Mouse (Mus musculus): ENCODE measurements at regions not wholly inside any gene's neighbourhood (a gene's known extent, or its start where the extent isn't known, plus 50 kb on each side); places are given as distances from the start of the nearest gene placed in this dataset.
"Not testable (repeated sequence)": the region's sequence is repeated elsewhere in the genome, so short reads cannot be mapped to it uniquely, and the experiment has no call there.

DNA sequence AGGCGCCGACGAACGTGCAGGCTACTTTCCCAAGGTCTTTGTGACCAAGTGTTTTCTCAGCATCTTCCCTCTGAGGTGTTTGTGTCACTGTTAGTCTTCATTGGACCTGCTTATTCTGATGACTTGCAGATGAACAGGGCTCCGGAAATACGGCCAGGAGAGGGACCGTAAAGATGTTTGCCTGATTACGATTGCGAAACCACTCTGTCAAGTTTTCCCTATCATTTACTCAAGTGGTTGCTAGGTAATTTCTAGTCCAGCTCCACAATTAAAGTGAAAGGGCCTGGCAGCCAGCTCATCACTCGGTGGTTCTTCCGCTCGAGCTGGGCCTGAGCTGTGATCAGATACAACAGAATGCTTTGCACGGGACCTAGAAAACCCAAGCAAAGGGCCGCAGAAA is 185.5 kb downstream of the Csl start:
- no peak for DNase-seq (ENCODE audit: extremely low spot score in 1 of 2, low spot score in 1 of 2)

DNA sequence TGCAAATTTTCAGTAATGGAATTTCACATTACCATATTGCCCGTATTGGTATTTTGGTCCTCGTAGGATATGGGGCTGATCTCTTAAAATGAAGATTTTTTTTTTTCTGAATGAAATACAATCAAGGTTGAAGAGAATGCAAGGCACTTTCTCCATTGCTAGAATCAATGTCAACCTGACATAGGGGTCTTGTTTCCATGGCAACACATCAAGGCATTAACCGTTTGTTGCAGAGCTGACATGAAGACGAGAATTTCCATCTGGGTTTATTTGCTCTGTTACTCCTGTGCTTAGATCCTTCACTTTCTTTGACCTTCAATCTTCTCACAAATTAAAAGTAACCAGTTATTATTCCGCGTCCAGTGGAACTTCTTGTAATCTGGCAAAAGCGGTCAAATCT is 184.2 kb downstream of the Csl start:
- no peak for DNase-seq (ENCODE audit: extremely low spot score in 1 of 2, low spot score in 1 of 2)

DNA sequence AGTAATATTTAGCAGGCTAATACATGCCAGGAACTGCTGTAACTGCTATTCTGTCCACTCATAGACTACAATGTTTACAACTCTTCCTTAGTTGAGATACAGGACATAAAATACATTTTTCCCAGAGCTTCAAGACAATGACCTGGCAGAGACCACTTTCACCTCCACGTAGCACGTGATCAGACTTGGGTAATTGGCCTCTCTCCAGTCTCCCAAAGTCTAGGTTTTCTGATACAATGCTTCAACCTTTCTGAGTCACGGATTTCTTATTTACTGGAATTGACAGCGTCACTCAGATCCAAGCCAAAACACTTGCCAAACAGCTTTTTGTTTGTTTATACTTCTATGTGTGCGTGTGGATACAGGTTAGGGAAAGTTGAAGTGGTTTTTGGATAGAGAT is 183.2 kb downstream of the Csl start:
- DNase-seq (ENCODE audit: extremely low spot score in 1 of 2, low spot score in 1 of 2): no peak

DNA sequence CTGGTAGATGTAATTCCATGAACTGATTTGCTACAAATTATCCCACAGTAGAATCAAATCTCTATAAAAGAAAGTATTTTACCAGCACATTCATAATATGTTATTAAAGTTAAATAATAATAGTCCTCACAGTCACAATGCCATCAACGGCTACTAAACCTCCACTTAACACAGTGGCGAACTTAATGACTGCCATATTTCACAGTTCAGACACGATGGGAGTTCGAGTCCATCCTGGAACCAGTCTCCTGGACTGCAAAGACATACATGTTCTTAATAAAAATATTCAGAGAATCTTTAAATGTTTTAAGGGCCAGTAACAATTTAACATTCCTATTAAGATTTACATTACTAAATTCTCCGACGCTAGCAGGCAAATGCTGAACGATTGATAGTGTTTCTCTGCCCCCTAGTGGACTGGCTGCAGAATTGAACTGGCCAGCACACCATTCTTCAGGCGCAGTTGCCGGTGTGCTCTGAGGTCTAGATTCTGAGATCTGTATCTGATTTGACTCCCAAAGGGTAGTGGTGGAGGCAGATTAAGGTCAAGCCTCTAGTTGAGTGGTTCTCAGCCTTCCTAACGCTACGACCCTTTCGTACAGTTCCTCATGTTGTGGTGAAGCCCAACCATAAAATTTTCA is 182.3 kb downstream of the Csl start:
- peak in 1 of 2 experiments; percentile 37 for DNase-seq (ENCODE audit: extremely low spot score in 1 of 2, low spot score in 1 of 2)

DNA sequence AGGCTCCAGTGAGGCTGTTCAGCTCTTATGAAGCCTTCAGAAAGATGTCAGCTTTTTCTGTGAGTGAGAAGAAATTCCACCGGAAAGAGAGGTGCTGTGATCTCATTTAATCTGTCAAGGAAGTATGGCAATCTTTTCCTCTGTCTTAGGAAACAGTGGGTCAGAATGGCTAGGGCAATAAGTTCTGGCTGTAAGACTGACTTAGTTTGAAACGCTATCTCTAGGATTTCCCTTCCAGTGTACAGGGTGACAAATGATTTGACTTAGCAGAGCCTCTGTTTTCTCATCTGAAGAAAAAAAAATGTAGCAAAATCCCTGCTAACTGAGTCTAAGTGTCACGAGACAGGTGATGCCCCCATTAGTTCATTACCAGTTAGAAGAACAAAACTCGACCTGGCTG is 181.1 kb downstream of the Csl start:
- no peak for DNase-seq (ENCODE audit: extremely low spot score in 1 of 2, low spot score in 1 of 2)

GRCm38 (mm10) chr10:99580191-99580590 is 179.3 kb downstream of the Csl start:
- DNase-seq (ENCODE audit: extremely low spot score in 1 of 2, low spot score in 1 of 2): no peak

DNA sequence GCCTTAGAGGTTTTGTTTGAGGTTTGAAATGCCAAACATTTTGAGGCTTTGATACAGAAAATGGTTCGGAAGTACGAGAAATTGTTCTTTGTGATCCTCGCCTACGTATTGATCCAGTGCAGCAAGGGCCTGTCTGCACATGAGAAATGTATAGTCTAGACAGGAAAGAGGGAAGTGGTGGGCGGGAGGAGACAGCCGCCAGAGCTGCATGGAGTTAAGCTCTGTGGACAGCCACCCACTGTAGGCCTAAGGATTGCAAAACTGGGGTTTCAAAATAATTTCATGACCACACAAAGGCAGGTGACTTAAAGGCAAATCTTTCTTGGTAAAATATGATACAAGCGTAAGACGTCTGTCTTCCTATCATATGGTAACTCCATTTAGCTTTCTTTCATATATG is 178.4 kb downstream of the Csl start:
- DNase-seq (ENCODE audit: extremely low spot score in 1 of 2, low spot score in 1 of 2): no peak

DNA sequence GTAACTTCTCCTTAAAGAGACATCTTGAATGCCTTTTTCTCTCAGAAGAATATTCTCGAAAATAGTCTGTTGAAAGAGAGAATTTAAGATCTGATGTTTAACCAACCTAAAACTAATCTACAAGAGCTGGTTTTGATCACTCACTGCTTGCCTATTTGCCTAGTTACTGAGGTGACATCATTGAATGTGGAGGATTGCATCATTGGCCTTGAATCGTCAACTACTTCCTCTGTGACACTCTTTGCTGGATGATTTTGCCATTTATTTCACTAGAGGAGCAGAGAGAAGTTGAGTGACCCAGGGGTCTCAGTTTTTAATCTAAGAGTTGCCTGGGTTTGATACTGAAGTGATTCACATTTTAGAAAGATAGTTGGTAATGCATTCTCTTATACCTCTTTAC is 174.6 kb downstream of the Csl start:
- no peak for DNase-seq (ENCODE audit: extremely low spot score in 1 of 2, low spot score in 1 of 2)

DNA sequence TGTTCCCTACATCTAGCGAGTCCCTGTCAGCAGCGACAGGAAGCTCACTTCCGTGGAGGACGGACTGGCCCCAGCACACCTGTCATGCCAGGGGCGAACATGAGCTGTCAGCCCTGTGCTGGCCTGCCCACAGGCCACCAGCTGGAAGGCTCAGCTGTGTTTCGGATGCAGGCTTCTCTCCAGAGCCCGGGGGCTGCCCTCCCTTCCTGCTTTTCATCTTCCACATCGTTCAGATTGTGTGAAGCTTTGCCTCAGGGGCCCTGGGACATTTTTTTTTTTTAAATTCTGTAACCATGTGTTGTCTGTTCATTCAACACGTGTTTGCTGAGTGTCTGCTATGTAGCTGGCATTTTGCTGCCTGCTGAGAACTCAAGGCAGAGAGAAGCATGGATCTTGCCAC is 167.2 kb downstream of the Csl start:
- no peak for DNase-seq (ENCODE audit: extremely low spot score in 1 of 2, low spot score in 1 of 2)

- DNase-seq (ENCODE audit: extremely low spot score in 1 of 2, low spot score in 1 of 2): no peak
Measured at GRCm38 (mm10) chr10:99595659-99596058, 163.8 kb downstream of the Csl start.

DNA sequence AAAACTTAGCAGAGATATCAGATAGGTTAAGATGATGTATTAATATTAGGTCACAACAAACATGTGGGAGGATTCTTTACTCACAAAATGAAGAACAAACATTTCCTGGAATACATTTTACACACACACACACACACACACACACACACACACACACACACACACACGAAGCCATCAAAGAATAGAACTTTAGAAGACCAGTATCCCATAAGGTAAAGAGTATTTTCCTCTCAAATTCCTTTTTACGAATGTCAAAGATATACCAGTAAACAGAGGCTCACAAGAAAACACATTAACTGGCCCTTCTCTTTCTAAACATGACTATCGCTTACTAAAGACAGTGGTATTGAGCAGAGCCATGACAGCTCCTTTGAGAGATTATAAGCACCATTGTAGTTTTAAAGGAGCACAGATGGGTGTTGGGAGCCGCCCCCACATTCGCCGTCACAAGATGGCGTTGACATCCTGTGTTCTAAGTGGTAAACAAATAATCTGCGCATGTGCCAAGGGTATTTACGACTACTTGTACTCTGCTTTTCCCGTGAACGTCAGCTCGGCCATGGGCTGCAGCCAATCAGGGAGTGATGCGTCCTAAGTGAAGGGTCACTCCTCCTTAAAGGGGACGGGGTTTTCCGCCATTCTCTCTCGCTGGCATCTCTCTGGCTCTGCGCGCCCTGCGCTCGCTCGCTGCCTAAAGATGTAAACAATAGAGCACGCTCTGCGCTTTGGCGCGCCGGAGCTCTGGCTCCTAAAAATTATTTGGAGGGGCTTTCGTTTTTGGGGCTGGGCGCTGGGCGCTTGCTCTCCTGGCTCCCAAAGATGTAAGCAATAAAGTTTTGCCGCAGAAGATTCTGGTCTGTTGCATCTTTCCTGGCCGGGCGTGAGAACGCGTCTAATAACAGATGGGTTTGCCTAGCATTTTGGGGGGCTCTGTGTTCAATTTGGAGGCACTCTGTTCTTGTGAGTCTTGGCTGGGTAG is 160.0 kb downstream of the Csl start:
- DNase-seq (ENCODE audit: extremely low spot score in 1 of 2, low spot score in 1 of 2): not testable (repeated sequence)

GRCm38 (mm10) chr10:99602331-99602730 is 157.1 kb downstream of the Csl start:
- DNase-seq (ENCODE audit: extremely low spot score in 1 of 2, low spot score in 1 of 2): no peak

GRCm38 (mm10) chr10:99604172-99604571 is 155.3 kb downstream of the Csl start:
- no peak for DNase-seq (ENCODE audit: extremely low spot score in 1 of 2, low spot score in 1 of 2)

- no peak for DNase-seq (ENCODE audit: extremely low spot score in 1 of 2, low spot score in 1 of 2)
Measured at GRCm38 (mm10) chr10:99608477-99608876, 151.0 kb downstream of the Csl start.

GRCm38 (mm10) chr10:99609420-99609819 is 150.0 kb downstream of the Csl start:
- no peak for DNase-seq (ENCODE audit: extremely low spot score in 1 of 2, low spot score in 1 of 2)

GRCm38 (mm10) chr10:99610890-99611289 is 148.6 kb downstream of the Csl start:
- DNase-seq (ENCODE audit: extremely low spot score in 1 of 2, low spot score in 1 of 2): no peak

DNA sequence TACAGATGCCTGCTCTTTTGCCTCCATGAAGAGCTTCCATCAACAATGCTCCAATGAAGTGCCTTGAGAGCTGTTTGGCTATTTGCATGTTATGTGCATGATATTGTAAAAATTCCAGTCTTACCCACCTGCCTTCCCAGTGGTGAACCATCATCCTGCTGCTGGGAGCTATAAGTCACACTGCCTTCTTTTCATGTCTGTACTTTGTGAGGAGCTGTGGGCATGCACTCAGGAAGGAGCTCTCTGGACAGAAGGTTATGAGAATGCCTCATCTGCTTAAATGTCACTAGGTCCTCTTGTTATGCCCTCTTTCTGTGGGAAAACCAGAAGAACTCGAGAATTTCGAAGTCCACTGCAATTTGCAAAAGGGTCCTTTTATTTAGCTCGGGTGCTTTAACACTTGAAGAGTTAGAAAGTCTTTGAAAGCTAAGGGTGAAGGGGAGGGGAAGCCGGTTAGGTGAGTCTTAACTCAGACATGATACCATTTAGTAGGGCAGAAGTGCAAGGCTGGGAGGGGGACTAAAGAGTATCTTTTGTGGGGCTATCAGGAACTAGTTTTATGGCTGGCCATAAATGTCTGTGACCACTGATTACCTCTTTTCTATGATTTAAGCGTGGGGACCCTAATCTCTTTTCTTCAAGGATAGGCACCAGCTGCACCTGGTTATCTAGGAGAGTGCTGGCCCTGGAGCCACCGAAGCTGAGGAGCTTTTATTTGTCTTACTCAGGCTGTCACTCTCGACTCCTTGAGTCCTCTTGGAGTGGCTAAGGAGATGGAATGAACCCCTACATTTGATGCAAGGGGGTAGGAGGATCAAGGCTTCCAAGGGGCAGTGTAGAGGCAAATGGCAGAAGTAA is 144.8 kb downstream of the Csl start:
- DNase-seq (ENCODE audit: extremely low spot score in 1 of 2, low spot score in 1 of 2): no peak

DNA sequence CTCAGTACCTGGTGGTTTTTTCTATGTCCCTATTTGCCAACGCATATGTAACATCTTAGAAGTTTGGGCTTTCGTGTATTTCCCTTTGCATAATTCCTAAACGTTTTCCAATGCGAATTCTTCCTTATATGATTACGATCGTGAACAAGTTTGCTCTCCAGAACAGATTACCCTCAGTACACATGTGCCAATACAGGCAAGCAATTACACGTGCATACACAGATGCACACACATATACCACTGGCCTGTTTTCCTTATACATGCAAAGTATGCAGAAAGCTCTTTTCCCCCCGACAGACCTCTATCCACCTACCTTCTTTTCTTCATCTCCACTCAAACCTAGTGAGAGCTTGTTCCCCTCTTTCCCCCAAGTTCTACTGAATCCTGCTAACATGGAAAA is 144.1 kb downstream of the Csl start:
- no peak for DNase-seq (ENCODE audit: extremely low spot score in 1 of 2, low spot score in 1 of 2)

DNA sequence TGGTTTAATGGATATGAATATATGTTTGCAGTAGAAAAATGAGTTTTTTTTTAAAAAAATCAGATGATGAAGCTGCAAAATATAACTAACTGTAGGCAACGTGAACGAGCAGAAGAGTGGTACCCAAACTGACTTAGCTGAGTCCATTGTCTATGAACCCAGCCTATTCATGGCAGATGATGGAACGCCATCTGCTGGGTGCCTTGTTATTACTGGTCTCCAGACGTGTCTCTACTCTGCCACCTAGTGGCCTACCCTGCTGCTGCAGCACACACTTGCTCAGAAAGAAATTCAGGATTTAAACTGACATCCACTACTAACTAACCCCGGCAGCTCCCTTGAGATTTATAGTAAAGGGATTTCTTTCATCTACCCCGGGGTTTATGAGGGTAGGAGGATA is 143.7 kb downstream of the Csl start:
- peak; percentile 73 to 96 for DNase-seq (ENCODE audit: extremely low spot score in 1 of 2, low spot score in 1 of 2)

DNA sequence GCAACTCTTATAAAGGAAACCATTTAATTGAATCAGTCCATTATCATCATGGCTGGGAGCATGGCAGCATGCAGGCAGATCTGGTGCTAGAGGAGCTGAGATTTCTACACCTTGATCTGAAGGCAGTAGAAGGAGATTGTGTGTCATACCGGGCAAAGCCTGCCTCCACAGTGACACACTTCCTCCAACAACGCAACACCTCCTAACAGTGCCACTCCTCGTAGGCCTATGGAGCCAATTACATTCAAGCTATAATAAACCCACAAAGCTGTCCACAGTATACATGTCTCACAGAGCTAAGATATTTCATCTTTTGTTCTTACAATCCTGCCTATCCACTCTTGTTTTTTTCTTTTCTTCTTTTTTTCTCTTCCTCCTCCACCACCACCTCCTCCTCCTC is 141.8 kb downstream of the Csl start:
- DNase-seq (ENCODE audit: extremely low spot score in 1 of 2, low spot score in 1 of 2): no peak
